Mouse (Mus musculus): Measurements from ENCODE around the gene Mrpl52.

DNA sequence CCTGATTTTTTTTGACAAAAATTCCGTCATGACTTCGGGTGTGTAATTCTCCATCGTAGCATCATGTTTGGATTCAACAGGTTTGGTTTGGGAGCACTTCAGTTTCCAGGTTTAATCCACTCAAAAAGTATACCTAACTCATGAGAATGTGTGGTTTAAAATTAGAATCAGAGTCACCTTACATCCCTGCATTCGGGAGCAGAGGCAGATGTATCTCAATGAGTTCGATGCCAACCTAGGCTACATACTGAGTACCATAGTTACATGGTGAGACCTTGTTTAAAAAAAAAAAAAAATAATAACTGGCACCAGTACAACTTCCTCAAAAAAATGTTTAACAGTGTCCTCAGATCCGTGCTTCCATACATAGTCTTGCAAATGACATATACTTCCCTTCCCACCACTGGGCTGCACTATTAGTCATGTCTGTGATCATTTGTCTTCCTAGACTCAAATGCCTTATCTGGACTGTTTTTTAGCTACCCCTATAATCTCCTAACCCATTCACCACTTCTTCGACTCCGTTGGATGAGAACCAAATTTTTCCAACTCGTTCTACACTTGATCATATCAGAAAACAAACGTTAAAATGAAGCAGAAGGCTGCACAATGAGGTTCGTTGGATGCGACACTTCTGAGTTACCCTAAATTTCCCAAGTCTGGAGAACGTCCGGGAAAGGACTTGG lies 563 bp upstream of the Mrpl52 start:
- TF ChIP-seq CTCF (IDR thresholded peaks at IDR 0.05; ENCODE audit: borderline replicate concordance, insufficient read depth, low read depth, low read length) (no peak), POLR2A (IDR thresholded peaks at IDR 0.05; ENCODE audit: borderline replicate concordance, insufficient read depth, low read length) (no peak)
